Mouse (Mus musculus) gastrocnemius, postnatal 14 days (tissue): ENCODE measurements around the gene Gfod1. TPM values are rescaled to one million over a fixed set of nuclear protein-coding genes. Genes with fewer than 3 reads are reported as not detected.
A peak's percentile ranks its signal among the peaks of the same experiment; 100 is the strongest.

ENCODE experiments used
- DNase-seq: peaks from one replicate; pipeline ENCODE4 v3.0.0; 2021; ENCODE audit warnings: mixed read lengths
- intact Hi-C: fragments of 180-260 bp; cut with DNase I; formaldehyde crosslinking; loops from one replicate; pipeline ENCODE4 v1.15.1; 2025; ENCODE audit warnings: low total_unique reads
- total RNA-seq, 2 experiments: library from RNA; stranded (reverse); gene quantifications; 2 replicates each; pipeline ENCODE4 v1.2.3; 2021

Gfod1 gene
- total RNA-seq, 2 experiments from 2014 or later: 5.2 to 5.3 TPM

DNA sequence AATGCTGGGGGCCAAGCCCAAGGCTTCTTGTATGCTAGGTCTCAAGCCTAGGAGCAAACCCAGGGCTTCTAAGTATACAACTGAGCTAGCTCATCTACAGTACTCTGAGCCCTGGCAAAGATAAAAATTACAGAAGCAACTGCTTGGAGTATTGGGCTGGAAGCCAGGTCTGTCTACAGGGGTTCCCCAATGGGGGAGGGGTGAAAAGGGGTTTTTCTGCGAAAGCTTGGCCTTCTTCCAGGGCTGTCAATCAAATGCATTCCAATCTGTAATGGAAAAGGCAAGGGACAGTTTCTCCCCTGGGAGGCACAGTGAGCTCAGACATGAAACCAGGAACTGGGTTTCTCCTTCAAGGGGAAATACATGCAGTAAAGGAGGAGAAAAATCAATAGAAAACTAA, 62.9 kb downstream of the Gfod1 start:
- intact Hi-C loops: no loop called here
- no peak for DNase-seq

DNA sequence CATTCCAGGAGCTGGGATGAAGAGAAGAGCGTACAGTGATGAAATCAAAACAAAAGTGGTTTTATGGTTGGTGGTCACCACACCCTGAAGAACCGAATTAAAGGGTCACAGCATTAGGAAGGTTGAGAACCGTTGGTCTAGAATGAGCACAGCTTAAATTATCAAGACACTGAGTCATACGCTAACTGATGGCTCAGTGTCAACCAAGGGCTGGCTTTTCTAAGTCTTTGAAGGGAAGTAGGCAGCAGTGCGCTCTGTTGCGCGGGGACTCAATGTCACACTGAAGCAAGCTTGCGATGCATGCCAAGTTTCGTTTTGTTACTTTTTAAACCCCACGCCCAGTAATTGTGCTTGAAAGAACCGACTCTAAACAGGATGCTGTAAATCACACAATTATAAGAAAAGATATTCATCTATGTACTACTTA, 64.2 kb downstream of the Gfod1 start:
- no peak for DNase-seq
- intact Hi-C loops: no loop called here

DNA sequence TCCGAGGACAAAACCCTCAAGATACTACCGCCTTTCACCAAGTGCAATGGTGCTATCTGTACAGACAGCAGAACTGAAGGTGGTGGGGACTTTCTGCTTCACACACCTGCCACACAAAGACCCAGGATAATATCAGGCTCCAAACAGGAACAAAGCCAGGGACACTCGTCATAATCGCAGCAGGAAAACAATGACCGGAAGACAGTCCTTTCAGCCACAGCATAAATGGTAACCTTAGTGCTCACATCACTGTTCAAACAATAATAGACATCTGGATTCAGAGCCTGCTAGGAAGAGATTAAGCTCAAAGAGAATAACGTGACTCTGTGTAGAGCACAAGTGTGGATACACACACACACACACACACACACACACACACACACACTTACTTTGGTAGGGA, 67.3 kb downstream of the Gfod1 start:
- no peak for DNase-seq
- intact Hi-C loops: no loop called here

DNA sequence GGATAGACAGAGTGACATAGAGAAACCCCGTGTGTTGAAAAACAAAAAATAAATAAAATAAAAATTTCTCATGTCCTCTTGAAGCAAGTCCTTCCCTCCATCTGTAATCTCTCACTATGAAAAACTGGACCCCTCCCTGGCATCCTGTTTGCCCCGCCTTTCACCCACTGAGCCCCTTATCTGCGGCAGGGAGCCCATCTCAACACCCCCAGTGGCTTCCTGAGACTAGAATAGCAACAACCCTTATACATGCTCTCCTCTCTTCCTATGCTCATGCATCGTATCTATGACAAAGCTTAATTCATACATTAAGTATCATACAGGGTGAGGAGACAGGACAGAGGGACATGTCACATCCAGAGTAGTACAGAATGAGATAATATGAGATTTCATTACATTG, 68.0 kb downstream of the Gfod1 start:
- DNase-seq: no peak
- intact Hi-C loops: no loop called here

DNA sequence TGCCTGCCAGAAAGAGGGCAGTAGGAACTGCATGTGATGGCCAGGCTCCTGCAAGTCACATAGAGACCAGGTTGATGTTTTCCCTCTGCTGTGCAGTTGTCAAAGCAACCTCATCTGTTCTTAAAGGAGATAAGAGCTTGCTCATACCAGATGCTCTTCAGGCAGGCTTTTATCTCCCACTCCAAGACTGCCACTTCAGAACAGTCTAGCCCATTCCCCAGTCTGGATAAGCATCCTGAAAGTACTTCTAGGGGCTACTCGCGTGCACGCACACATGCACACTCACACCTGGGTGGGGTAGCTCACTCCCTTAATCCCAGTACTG, 68.4 kb downstream of the Gfod1 start:
- intact Hi-C loops: no loop called here
- no peak for DNase-seq

DNA sequence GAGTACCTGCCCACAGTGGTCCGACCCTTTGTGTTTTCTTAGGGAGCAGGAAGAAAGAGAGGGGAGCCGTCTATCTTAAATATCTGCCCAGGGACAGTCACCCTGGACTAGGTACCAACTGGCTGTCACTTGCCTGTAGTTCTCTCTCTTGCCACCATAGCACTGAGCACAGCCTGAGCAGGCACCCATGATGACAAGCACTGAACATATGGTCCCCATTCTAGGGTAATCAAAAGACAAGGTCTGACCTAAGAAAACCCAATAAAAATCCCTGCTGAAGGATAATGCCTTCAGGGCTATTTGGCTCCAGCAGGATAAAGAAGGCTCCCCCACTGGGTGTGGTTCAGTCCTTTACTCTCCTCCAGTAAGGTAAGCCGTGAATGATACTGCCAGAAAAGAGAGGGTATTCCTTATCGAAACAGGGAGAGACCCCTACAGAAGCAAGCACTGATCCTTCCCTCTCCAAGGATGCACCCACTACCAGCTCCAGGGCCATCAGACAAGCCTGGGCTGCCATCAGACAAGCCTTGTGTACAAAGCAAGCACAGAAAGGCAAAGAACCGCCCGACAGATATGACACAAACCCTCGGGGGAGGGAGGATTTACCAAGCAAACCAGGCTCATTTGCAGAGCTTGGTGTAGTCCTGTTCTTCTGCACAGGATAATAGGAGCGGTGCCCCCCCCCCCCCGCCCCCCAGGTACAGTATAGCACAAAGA, 68.9 kb downstream of the Gfod1 start:
- DNase-seq: no peak
- intact Hi-C loops: no loop called here

DNA sequence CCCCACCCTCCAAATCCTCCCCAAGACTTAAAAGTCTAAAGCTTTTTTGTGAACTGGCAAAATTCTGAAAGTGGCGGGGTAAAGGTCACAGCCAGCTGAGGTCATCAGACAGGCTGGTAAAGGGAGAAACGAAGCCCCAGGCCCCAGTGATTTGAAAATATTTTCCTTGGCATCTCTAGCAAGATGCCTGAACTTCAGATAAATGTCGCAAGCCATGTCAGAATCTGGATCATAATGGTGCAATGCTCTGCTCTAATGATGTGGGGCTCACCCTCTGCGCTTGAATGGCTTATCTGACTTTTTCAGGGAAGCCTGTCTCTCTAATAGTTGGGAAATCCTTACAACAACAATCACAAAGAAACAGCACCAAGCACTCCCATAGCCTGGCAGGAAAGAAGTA, 70.6 kb downstream of the Gfod1 start:
- intact Hi-C loops: no loop called here
- no peak for DNase-seq

DNA sequence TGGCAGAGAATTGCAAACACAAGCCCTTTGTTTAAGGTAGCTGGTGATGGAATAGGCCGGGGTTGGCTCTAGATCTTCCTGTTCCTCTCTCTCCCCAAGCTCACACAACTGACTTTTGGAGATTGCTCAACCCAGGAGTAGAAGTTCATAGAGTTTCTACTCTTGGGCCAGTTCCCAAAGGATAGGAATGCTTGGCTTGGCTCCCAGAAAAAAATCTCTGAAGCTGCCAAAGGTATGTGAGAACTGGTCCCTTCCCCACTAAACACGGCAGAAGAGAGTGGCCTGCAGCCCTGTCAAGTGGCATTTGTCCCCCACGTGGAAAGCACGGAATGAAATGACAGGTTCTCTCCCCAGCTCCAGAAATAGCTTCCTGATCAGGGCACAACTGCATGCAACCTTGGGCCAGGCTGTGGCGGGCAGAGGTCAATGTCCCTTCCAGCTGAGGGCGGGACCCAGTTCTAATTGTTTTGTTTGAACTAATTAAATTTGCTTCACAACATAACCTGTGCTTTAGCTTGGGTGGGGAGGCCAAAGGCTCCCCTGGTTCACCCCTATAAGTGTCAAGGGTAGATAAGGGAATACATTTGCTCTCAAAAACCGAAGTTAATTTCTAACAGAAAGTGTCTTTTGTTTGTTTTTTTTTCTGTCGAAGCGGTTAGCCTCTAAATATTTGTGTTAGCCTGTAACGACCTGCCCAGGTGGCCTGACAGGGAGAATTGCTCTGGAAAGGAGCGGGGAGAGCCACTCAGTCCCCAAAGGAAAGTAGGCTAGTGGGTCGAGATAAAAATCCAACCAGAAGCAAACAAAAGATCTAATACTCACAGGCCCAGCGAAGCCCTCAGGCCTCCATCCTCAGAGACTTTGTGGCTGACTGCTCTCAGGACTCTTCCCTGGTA, 71.8 kb downstream of the Gfod1 start:
- DNase-seq: peak; percentile 63

DNA sequence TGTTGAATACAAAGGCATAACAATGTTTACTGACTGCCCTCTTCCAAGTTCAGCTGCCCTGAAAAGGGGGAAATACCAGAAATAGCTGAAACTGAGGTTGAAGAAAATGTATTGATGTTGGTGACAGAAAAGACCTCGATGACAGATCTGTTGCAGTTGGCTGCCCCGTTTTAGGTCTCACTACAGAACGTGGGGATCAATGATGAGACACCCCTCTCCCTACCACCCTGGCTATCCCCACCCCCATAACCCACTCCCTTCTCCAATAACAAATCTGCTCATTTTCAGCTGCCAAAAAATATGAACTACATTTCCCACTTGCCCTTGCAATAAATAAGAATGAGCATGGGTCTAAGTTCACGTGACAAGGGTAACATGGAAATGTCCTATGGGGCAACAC, 73.1 kb downstream of the Gfod1 start:
- DNase-seq: no peak
- intact Hi-C loops: no loop called here

More for the DNA sequence above, 71.8 kb downstream of the Gfod1 start:
- intact Hi-C loops: no loop called here

DNA sequence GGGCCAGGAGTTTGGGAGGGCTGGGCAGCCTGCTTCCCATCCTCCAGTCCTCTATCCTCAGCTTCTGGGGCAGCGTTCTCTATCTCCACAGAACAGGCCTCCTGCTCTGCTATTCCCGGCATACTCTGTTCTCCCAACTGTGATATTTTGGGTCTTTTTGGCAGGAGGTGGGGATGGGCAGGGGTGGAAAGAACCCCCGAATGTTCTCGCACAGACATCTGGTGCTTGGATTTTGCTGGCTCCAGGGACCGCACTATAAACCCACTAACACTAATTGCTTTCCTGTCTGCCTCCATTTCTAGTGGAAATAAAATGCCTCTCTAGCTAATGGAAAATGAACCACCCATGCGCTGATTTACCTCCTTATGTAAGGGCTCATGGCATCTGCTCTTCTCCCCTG, 73.7 kb downstream of the Gfod1 start:
- intact Hi-C loops: no loop called here
- DNase-seq: no peak

DNA sequence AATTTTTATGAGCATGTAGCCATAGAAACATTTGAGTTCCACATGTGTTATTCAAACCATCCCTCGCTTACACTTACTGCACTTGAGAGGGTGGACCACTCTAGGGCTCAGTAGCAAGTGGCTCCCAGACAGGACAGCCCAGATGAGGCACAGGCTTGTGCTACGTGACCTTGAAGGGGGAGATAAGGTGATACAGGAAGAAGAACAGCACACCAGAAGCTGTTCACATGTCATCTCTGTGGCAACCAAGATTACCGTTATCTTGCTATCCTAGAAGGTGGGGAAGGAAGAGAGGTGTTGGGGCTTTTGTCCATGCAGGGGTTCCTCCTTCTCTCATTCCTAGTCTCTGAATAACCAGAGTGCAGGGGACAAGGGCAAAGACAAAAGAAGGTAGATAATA, 74.2 kb downstream of the Gfod1 start:
- intact Hi-C loops: no loop called here

DNA sequence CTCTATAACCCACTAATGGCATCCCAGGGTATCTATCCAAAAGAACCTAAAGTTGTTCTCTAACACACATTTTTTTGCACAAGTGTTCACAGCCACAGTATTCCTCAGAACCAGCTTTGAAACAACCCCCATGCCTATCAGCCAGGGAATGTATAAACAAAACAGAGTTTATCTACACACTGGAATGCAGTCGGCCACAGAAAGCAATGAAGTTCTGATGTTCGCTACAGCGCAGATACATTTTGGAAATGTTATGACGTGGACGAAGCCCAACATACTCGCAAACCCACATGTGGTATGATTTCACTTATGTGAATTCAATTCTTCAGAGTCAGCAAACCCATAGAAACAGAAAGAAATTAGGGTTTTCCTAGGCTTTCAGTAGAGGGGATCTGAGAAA, 75.8 kb downstream of the Gfod1 start:
- intact Hi-C loops: no loop called here
- no peak for DNase-seq

More for the DNA sequence above, 74.2 kb downstream of the Gfod1 start:
- no peak for DNase-seq

DNA sequence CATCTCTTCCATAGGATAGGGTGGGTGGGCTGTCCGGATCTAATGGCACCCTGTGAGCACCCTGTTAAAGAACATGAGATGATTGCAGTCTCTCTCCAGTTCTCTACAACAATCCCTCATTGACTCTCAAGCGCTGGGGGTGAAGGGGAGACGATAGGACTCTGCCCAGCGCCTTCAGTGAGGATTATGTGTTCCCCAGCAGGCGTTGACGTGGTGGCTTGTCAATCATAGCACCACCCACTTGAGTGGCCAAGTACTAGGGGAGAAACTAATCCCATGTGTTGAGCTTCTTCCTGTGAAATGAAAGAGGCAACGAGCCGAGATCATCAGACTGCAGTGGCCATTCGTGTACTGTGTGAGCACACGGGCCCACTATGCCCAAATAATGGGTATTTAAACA, 77.9 kb downstream of the Gfod1 start:
- intact Hi-C loops: no loop called here
- no peak for DNase-seq

DNA sequence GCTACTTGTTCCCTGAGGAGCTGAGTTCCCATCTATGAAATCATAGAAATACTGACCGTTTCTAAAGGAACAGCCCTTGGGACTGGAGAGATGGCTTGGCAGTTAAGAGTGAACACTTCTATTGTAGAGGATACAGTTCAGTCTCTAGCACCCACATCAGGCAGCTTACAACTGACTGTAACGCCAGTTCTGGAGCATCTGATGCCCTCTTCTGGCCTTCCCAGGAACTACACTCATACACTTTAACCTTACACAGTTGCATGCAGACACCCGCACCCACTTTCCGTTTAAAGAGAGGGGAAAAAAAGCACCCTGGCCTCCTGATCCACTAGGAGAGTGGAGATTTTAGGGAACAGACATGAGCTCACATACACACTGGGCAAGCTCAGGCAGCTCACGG, 78.8 kb downstream of the Gfod1 start:
- intact Hi-C loops: no loop called here
- no peak for DNase-seq

DNA sequence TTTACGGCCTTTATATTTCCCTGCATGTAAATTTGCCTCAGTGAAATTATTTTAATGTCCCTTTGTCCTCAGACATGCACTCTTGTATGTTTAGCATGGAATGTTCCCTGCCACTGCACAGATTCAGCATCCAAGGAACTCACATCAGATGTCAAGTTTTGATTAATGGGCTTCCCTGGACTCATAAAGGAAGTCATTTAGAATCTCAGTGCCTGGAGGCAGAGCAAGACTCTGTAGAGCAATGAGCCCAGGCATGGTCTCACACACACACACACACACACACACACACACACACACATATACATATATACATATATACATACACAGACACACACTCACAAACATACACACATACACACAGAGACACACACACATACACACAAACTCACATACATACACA, 81.9 kb downstream of the Gfod1 start:
- intact Hi-C loops: no loop called here
- no peak for DNase-seq

DNA sequence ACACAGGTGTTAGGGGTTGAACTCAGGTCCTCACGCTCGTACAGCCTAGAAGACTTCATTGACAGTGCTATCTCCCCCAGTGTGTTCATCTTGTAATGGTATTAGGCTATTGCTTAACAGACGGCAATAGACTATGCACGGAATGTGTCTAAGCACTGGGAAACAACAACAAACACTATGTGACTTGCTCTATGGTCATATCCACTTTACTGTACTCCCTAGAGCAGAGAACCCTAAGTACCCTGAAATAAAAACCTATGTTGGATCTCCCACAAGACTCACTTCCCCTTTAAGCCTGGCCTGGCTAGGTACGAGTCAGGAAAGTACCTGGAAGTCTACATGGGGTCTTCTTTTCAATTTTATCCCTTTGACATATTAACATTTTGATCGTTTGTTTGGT, 82.7 kb downstream of the Gfod1 start:
- DNase-seq: no peak
- intact Hi-C loops: no loop called here

DNA sequence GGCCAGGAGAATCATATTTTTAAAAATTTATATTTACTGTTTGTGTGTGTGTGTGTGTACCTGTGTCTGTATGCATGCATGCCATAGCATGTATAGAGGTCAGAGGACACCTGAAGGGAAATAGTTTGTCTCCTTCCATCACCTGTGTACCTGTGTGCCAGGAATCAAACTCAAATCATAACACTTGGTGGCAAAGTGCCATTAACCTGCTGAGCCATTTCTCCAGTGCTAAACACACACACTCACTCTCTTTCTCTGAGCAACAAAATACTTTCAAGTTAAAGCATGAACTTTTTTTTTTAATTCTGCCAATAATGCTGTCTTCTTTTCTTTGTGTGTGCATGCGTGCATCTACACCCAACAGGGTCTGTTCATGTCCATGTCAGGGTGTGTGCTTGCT, 83.3 kb downstream of the Gfod1 start:
- intact Hi-C loops: no loop called here
- no peak for DNase-seq

DNA sequence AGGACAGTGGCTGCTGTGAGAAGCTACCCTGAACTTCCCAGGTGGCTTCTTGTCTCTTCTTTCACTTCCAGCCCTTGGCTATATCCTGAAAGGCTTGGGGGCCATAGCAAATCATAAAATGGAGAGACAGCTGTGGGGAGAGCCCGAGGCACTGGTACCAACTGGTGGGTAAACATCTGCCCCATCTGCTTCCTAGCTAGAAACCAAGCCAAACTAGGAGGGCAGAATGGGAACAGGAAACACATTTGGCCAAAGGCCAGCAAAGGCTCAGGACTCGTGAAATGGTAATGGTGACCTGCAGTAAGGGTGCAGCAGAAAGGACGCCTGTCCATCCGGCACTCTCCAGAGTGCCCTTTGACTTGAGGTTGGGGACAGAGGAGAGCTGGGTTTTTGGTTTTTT, 85.2 kb downstream of the Gfod1 start:
- no peak for DNase-seq
- intact Hi-C loops: no loop called here

DNA sequence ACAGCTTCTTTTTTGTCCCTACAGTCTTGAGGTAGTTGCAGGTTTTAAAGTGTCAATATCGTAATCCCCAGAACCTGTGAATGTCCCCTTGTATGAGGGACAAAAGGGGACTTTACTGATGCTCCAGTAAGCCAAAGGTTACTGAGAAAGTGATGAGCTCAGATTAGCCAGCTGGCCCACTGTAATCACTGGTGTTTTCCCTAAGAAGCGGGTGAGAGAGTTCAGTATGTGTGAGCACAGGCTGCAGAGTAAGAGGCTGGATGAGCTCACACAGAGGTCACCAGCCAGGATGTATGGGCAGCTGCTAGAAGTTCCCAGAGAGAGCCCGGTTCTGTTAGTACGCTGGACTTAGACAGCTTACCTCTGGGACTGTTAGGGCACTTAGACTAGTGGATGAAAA, 85.7 kb downstream of the Gfod1 start:
- DNase-seq: no peak
- intact Hi-C loops: no loop called here

DNA sequence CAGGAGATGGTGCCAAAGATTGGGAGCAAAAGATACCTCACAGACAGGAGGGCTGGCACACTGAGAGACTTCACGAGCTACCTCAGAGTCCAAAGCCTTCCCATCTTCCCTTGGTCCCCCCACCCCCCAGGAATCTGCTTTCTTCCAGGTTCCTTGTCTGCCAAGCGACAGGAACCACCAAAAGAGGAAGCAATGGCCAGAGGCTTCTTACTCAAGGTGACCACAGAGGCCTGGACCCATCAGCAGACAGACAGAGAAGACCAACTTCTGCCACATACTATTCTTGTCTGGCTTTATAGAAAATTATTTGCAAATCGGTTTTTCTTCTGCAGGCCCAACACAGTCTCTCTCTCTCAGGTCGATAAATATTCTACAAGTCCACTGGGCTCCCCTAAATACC, 86.3 kb downstream of the Gfod1 start:
- no peak for DNase-seq
- intact Hi-C loops: no loop called here

DNA sequence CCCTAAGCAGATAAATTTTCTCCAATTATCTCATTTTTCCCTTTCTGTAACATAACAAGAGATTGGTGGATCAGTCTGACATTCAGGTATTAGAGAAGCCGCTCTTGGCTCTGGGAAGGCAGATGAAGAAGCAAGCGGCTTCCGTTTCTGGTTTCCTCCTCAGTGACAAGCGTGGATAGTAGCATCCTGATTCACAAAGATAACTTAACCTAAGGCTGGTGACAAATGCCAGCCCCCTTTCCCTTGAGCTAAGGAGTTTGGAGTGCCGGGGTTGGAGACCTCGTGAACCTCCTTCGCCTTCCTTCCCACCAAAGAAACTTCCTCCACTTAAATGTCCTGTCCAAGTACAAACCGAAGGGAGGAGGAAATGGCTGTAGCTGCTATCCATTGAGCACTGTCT, 86.9 kb downstream of the Gfod1 start:
- intact Hi-C loops: no loop called here
- DNase-seq: no peak
